Mouse (Mus musculus): ENCODE data around the gene Tnfsf13b.
A peak's percentile ranks its signal among the peaks of the same experiment; 100 is the strongest.

Gene Tnfsf13b

GRCm38 (mm10) chr8:10006156-10006985 is at the start of gene Tnfsf13b:
Gene Tnfsf13b, plus strand, starts transcription at chr8:10006467.
- no peak for DNase-seq (ENCODE audit: low spot score)

GRCm38 (mm10) chr8:9958338-9958737 is 47.9 kb upstream of the Tnfsf13b start:
- no peak for DNase-seq (ENCODE audit: low spot score)

- DNase-seq (ENCODE audit: low spot score), result no peak
These were observed 46.3 kb upstream of the Tnfsf13b start for GRCm38 (mm10) chr8:9959919-9960318.

- no peak for DNase-seq (ENCODE audit: low spot score)
These were observed 34.4 kb upstream of the Tnfsf13b start for GRCm38 (mm10) chr8:9971866-9972265.

GRCm38 (mm10) chr8:9975276-9975675 is 31.0 kb upstream of the Tnfsf13b start:
- DNase-seq (ENCODE audit: low spot score), result no peak

- peak; percentile 96 for DNase-seq (ENCODE audit: low spot score)
These were observed 30.2 kb upstream of the Tnfsf13b start for GRCm38 (mm10) chr8:9975898-9976611.

- no peak for DNase-seq (ENCODE audit: low spot score)
These were observed 29.3 kb upstream of the Tnfsf13b start for GRCm38 (mm10) chr8:9977016-9977415.

- DNase-seq (ENCODE audit: low spot score), result peak; percentile 97
These were observed 28.5 kb upstream of the Tnfsf13b start, which contains the start of the genes Lig4 and Abhd13 for GRCm38 (mm10) chr8:9977573-9978314. Gene Lig4, minus strand, starts transcription at chr8:9977686. Gene Abhd13, plus strand, starts transcription at chr8:9977707.

- no peak for DNase-seq (ENCODE audit: low spot score)
These were observed 27.6 kb upstream of the Tnfsf13b start for GRCm38 (mm10) chr8:9978475-9979230.

- no peak for DNase-seq (ENCODE audit: low spot score)
These were observed 26.5 kb upstream of the Tnfsf13b start for GRCm38 (mm10) chr8:9979746-9980145.

GRCm38 (mm10) chr8:9980188-9980587 is 26.1 kb upstream of the Tnfsf13b start:
- no peak for DNase-seq (ENCODE audit: low spot score)

- DNase-seq (ENCODE audit: low spot score), result no peak
These were observed 2.2 kb upstream of the Tnfsf13b start for GRCm38 (mm10) chr8:10004115-10004514.

GRCm38 (mm10) chr8:10006986-10007659 is 856 bp downstream of the Tnfsf13b start:
- DNase-seq (ENCODE audit: low spot score), result no peak

GRCm38 (mm10) chr8:10007660-10008028 is 1.4 kb downstream of the Tnfsf13b start:
- DNase-seq (ENCODE audit: low spot score), result no peak

GRCm38 (mm10) chr8:10016252-10016651 is 10.0 kb downstream of the Tnfsf13b start:
- DNase-seq (ENCODE audit: low spot score), result no peak

GRCm38 (mm10) chr8:10017231-10017630 is 11.0 kb downstream of the Tnfsf13b start:
- no peak for DNase-seq (ENCODE audit: low spot score)

- DNase-seq (ENCODE audit: low spot score), result no peak
These were observed 24.2 kb downstream of the Tnfsf13b start for GRCm38 (mm10) chr8:10030320-10031060.

- no peak for DNase-seq (ENCODE audit: low spot score)
These were observed 24.9 kb downstream of the Tnfsf13b start for GRCm38 (mm10) chr8:10031177-10031576.

GRCm38 (mm10) chr8:10040866-10041265 is 34.6 kb downstream of the Tnfsf13b start:
- DNase-seq (ENCODE audit: low spot score), result no peak

- DNase-seq (ENCODE audit: low spot score), result no peak
These were observed 37.7 kb downstream of the Tnfsf13b start for GRCm38 (mm10) chr8:10043842-10044510.
